Mouse (Mus musculus) spleen, embryonic (tissue): Measurements from ENCODE around the gene Dpysl5.

Source experiments
- CTCF ChIA-PET: fragments of 350-600 bp; sonication (Branson Sonifier 250); formaldehyde crosslinking; loops from one replicate; lab custom pipeline; 2022; lab: Charles Lee

The Dpysl5 gene

GRCm38 (mm10) chr5:30711147-30712001 is at the start of gene Dpysl5:
Gene Dpysl5, plus strand, starts transcription at chr5:30711564.
- CTCF ChIA-PET = no interaction called here

GRCm38 (mm10) chr5:30665360-30665759 is 46.0 kb upstream of the Dpysl5 start:
- CTCF ChIA-PET = no interaction called here

- CTCF ChIA-PET = no interaction called here
Measured at GRCm38 (mm10) chr5:30665968-30666367, 45.4 kb upstream of the Dpysl5 start.

GRCm38 (mm10) chr5:30666391-30667195 is 44.8 kb upstream of the Dpysl5 start, which contains the start of gene Cenpa:
Gene Cenpa, plus strand, starts transcription at chr5:30666777.
- CTCF ChIA-PET = no interaction called here

- CTCF ChIA-PET = interaction anchor here (0.7 kb wide), 1 partner anchor 11 kb away, joined by 5 read pairs; no protein-coding TSS in a partner anchor
Measured at GRCm38 (mm10) chr5:30667215-30667614, 44.1 kb upstream of the Dpysl5 start.

GRCm38 (mm10) chr5:30667686-30668085 is 43.7 kb upstream of the Dpysl5 start:
- CTCF ChIA-PET = interaction anchor here (0.7 kb wide), 1 partner anchor 10 kb away, joined by 5 read pairs; no protein-coding TSS in a partner anchor

- CTCF ChIA-PET = interaction anchor here (0.5 kb wide), 1 partner anchor 10 kb away, joined by 4 read pairs; no protein-coding TSS in a partner anchor
Measured at GRCm38 (mm10) chr5:30668637-30669495, 42.5 kb upstream of the Dpysl5 start.

GRCm38 (mm10) chr5:30669496-30669830 is 41.9 kb upstream of the Dpysl5 start:
- CTCF ChIA-PET = no interaction called here

GRCm38 (mm10) chr5:30670091-30670490 is 41.3 kb upstream of the Dpysl5 start:
- CTCF ChIA-PET = no interaction called here

- CTCF ChIA-PET = interaction anchor here (0.7 kb wide), 1 partner anchor 110 kb away, joined by 3 read pairs; no protein-coding TSS in a partner anchor
Measured at GRCm38 (mm10) chr5:30674001-30674400, 37.4 kb upstream of the Dpysl5 start.

- CTCF ChIA-PET = no interaction called here
Measured at GRCm38 (mm10) chr5:30676800-30677199, 34.6 kb upstream of the Dpysl5 start.

GRCm38 (mm10) chr5:30678069-30678468 is 33.3 kb upstream of the Dpysl5 start:
- CTCF ChIA-PET = interaction anchor here (0.6 kb wide), 2 partner anchors 9 to 10 kb away, joined by 3 to 5 read pairs; no protein-coding TSS in a partner anchor

GRCm38 (mm10) chr5:30678722-30679296 is 32.6 kb upstream of the Dpysl5 start:
- CTCF ChIA-PET = no interaction called here

GRCm38 (mm10) chr5:30679593-30679992 is 31.8 kb upstream of the Dpysl5 start:
- CTCF ChIA-PET = no interaction called here

- CTCF ChIA-PET = interaction anchor here (0.6 kb wide), 1 partner anchor 166 kb away, joined by 3 read pairs; no protein-coding TSS in a partner anchor
Measured at GRCm38 (mm10) chr5:30681970-30682369, 29.4 kb upstream of the Dpysl5 start.

- CTCF ChIA-PET = no interaction called here
Measured at GRCm38 (mm10) chr5:30682967-30683600, 28.3 kb upstream of the Dpysl5 start.

- CTCF ChIA-PET = no interaction called here
Measured at GRCm38 (mm10) chr5:30683993-30684392, 27.4 kb upstream of the Dpysl5 start.

- CTCF ChIA-PET = interaction anchor here (0.7 kb wide), 1 partner anchor 9 kb away, joined by 3 read pairs; no protein-coding TSS in a partner anchor
Measured at GRCm38 (mm10) chr5:30686781-30687180, 24.6 kb upstream of the Dpysl5 start.

GRCm38 (mm10) chr5:30700361-30701000 is 10.9 kb upstream of the Dpysl5 start:
- CTCF ChIA-PET = no interaction called here

GRCm38 (mm10) chr5:30701373-30701772 is 10.0 kb upstream of the Dpysl5 start:
- CTCF ChIA-PET = interaction anchor here (0.6 kb wide), 1 partner anchor 8 kb away, joined by 3 read pairs; no protein-coding TSS in a partner anchor
